Mouse (Mus musculus): ENCODE data around the gene Creld2. TPM values are rescaled to one million over a fixed set of nuclear protein-coding genes. Genes with fewer than 3 reads are reported as not detected.

The Creld2 gene
- 25.7 and 27.2 TPM in 2 replicates for polyA plus RNA-seq (2012; rRNA removed)

GRCm38 (mm10) chr15:88819026-88819905, at the start of gene Creld2, which contains the start of gene Alg12:
Gene Creld2, plus strand, starts transcription at chr15:88819646.
Gene Alg12, minus strand, starts transcription at chr15:88819318.

GRCm38 (mm10) chr15:88861772-88862622, 42.6 kb downstream of the Creld2 start, which contains the start of gene Pim3:
Gene Pim3, plus strand, starts transcription at chr15:88862186.

Other genes with a start within 250 kb of the Creld2 start
- gene Zdhhc25, start 219.3 kb upstream of the Creld2 start, polyA plus RNA-seq (2012; rRNA removed), result not detected in 2 replicates
- gene Brd1, start 85.4 kb upstream of the Creld2 start, polyA plus RNA-seq (2012; rRNA removed), result 5.3 and 6.3 TPM in 2 replicates
- gene Zbed4, start 68.0 kb upstream of the Creld2 start, polyA plus RNA-seq (2012; rRNA removed), result 6.1 and 8.7 TPM in 2 replicates
- 4.7 and 5.3 TPM in 2 replicates for gene Alg12, start 328 bp upstream of the Creld2 start, polyA plus RNA-seq (2012; rRNA removed)
- gene Pim3, start 42.5 kb downstream of the Creld2 start, polyA plus RNA-seq (2012; rRNA removed), result 3.3 and 3.4 TPM in 2 replicates
- gene Ttll8, start 134.8 kb downstream of the Creld2 start, polyA plus RNA-seq (2012; rRNA removed), result not detected in 2 replicates
- 0.01 and 0.02 TPM in 2 replicates for gene Mlc1, start 159.4 kb downstream of the Creld2 start, polyA plus RNA-seq (2012; rRNA removed)
- not detected in 2 replicates for gene Mov10l1, start 163.3 kb downstream of the Creld2 start, polyA plus RNA-seq (2012; rRNA removed)
- gene Panx2, start 240.1 kb downstream of the Creld2 start, polyA plus RNA-seq (2012; rRNA removed), result 0.01 and 0.03 TPM in 2 replicates